Mouse (Mus musculus): ENCODE measurements around the gene Gm4707. TPM values are rescaled to one million over a fixed set of nuclear protein-coding genes. Genes with fewer than 3 reads are reported as not detected.
"Not testable (repeated sequence)": the region's sequence is repeated elsewhere in the genome, so short reads cannot be mapped to it uniquely, and the experiment has no call there.

The Gm4707 gene
- polyA plus RNA-seq, 1 experiment: 0.10 TPM

DNA sequence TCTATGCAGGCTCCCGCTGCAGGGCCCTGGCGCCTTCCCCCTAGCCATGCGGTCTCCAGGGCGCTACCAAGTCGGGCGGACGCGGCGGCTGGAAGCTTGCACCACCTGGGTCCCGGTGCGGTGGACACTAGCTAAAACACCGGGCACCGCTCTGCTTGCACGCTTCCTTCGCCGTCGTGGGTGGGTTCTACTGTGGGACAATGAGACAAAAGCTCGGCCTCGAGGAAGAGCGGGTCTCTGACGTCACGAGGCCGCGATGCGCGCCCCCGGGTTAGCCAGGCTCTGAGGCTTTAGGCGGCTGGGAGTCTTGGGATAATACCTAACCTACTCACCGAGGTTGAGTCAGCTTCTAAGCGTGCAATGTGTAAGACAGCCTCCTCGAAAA lies 16.0 kb upstream of the Gm4707 start:
- Histone ChIP-seq H3K36me3 (ENCODE audit: control insufficient read depth, insufficient read depth) (no peaks in the 10 kb centered on the region), H3K4me3 (peak overlapping the region; percentile 63), H3K27me3 (ENCODE audit: control insufficient read depth, insufficient read depth, insufficient read length) (no peaks in the 10 kb centered on the region), H3K4me2 (ENCODE audit: low read depth) (peak overlapping the region; percentile 84), H3K79me2 (ENCODE audit: control insufficient read depth, insufficient read depth) (peaks cover 41% of the 10 kb centered on the region), H3ac (ENCODE audit: control insufficient read depth, insufficient read length) (peak overlapping the region; percentile 98)
- TF ChIP-seq POLR2AphosphoS2 (IDR thresholded peaks at IDR 0.05; ENCODE audit: insufficient read length, low read depth): no peak
- TF ChIP-seq MAX (IDR thresholded peaks at IDR 0.05; ENCODE audit: low read depth): no peak
- no peak for TF ChIP-seq E2F4 (IDR thresholded peaks at IDR 0.05; ENCODE audit: insufficient read depth)
- TF ChIP-seq MYOD1 (IDR thresholded peaks at IDR 0.05; ENCODE audit: control insufficient read depth in 1 of 3, insufficient read length in 2 of 3, low read depth in 2 of 3): no peak
- no peak for TF ChIP-seq USF1 (IDR thresholded peaks at IDR 0.05; ENCODE audit: low read depth)
- no peak for TF ChIP-seq TCF3 (IDR thresholded peaks at IDR 0.05; ENCODE audit: insufficient read length, low read depth)
- TF ChIP-seq POLR2A (IDR thresholded peaks at IDR 0.05; ENCODE audit: insufficient read length, low read depth): no peak
- no peak for TF ChIP-seq MYOG (IDR thresholded peaks at IDR 0.05; ENCODE audit: control insufficient read depth in 1 of 3, insufficient read depth in 1 of 3, insufficient read length in 2 of 3, low read depth in 2 of 3)
- no peak for TF ChIP-seq REST (IDR thresholded peaks at IDR 0.05; ENCODE audit: insufficient read depth, insufficient read length)
- no peak for TF ChIP-seq SRF (IDR thresholded peaks at IDR 0.05; ENCODE audit: control insufficient read depth, insufficient read length, low read depth)
- TF ChIP-seq CEBPB (IDR thresholded peaks at IDR 0.05; ENCODE audit: insufficient read depth, poor library complexity, severe bottlenecking): no peak
- TF ChIP-seq TCF12 (IDR thresholded peaks at IDR 0.05; ENCODE audit: insufficient read depth, poor library complexity, severe bottlenecking): no peak

DNA sequence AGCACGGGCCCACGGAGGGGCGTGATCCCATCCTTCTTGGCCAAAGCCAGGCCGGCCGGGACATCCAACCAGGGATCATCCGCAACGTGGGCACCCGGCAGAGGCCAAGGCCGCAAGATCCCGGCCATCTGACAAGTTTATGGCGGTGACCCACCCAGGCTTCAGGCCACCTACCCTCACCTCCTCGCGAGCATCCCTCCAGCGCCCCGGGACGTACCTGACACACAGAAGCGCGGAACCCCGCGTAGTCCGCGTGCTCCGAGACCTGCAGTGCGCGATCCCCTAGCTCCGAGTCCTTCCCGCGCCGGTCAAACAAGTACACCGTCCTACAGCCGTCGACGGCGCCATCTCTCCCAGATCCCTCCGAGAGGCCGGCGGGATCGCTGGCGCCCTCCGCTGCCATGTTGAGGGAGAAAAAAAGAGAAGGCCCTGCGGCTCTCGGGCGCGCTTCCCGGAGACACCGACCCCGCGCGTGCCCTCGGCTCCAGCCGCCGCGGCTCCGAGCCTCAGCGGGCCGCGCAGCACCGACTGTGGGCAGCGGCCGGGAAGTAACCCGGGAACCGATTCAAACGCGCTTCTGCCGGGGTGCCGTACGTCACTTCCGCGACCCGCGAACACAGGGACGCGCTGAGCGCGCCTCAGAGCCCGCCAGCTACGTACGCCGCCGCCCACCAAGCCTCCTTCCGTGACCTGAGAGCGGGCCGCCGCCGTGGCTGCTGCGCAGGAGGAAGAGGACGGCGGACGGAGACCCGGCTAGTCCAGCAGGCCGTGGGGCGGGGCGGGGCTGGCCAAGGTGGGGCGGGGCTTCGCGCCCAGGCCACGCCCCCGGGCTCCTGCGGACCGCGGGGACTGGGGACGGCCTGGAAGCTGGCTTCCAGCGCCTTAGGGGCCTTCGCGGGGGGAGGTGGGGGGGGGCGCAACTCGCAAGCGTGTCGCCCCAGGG lies 15.3 kb upstream of the Gm4707 start, which contains the start of gene Smchd1:
Gene Smchd1 (minus strand): TSS at position 582 of the 943 bp plus-strand sequence.
- Histone ChIP-seq H3K79me2 (ENCODE audit: control insufficient read depth, insufficient read depth) (peaks cover 48% of the 10 kb centered on the region), H3K4me2 (ENCODE audit: low read depth) (peak within 1 kb of the TSS; percentile 84), H3K27me3 (ENCODE audit: control insufficient read depth, insufficient read depth, insufficient read length) (no peaks in the 10 kb centered on the region), H3ac (ENCODE audit: control insufficient read depth, insufficient read length) (peak within 1 kb of the TSS; percentile 98), H3K4me3 (peak within 1 kb of the TSS; percentile 63), H3K36me3 (ENCODE audit: control insufficient read depth, insufficient read depth) (no peaks in the 10 kb centered on the region)
- TF ChIP-seq MAX (IDR thresholded peaks at IDR 0.05; ENCODE audit: low read depth) (no peak), REST (IDR thresholded peaks at IDR 0.05; ENCODE audit: insufficient read depth, insufficient read length) (no peak), POLR2AphosphoS2 (IDR thresholded peaks at IDR 0.05; ENCODE audit: insufficient read length, low read depth) (peak; percentile 67), CEBPB (IDR thresholded peaks at IDR 0.05; ENCODE audit: insufficient read depth, poor library complexity, severe bottlenecking) (no peak), MYOD1 (IDR thresholded peaks at IDR 0.05; ENCODE audit: control insufficient read depth in 1 of 3, insufficient read length in 2 of 3, low read depth in 2 of 3) (no peak), USF1 (IDR thresholded peaks at IDR 0.05; ENCODE audit: low read depth) (no peak), TCF3 (IDR thresholded peaks at IDR 0.05; ENCODE audit: insufficient read length, low read depth) (no peak), TCF12 (IDR thresholded peaks at IDR 0.05; ENCODE audit: insufficient read depth, poor library complexity, severe bottlenecking) (no peak), SRF (IDR thresholded peaks at IDR 0.05; ENCODE audit: control insufficient read depth, insufficient read length, low read depth) (no peak), POLR2A (IDR thresholded peaks at IDR 0.05; ENCODE audit: insufficient read length, low read depth) (peak; percentile 80), MYOG (IDR thresholded peaks at IDR 0.05; ENCODE audit: control insufficient read depth in 1 of 3, insufficient read depth in 1 of 3, insufficient read length in 2 of 3, low read depth in 2 of 3) (no peak), E2F4 (IDR thresholded peaks at IDR 0.05; ENCODE audit: insufficient read depth) (peak; percentile 76)

DNA sequence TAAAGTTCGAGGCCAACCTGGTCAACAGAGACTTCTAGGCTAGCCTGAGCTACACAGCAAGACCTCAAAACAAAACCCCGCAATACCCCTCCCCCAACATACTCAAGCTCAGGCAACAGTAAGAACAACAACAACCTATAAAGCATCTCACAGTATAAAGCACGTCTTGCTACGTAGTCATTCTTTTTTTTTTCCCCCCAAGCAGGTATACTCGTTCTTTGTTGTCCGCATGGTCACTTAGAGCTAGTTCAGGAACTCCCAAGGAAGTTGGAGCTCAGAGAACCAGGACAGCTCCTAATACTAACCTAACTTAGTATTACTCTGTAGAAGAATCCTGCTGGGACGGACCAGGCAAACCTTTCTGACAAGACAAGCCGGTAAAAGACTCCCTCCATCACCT lies 14.4 kb upstream of the Gm4707 start:
- Histone ChIP-seq H3ac (ENCODE audit: control insufficient read depth, insufficient read length) (peak overlapping the region; percentile 98), H3K4me2 (ENCODE audit: low read depth) (peak overlapping the region; percentile 78), H3K4me3 (peak overlapping the region; percentile 63), H3K27me3 (ENCODE audit: control insufficient read depth, insufficient read depth, insufficient read length) (no peaks in the 10 kb centered on the region), H3K79me2 (ENCODE audit: control insufficient read depth, insufficient read depth) (peaks cover 57% of the 10 kb centered on the region), H3K36me3 (ENCODE audit: control insufficient read depth, insufficient read depth) (no peaks in the 10 kb centered on the region)
- TF ChIP-seq E2F4 (IDR thresholded peaks at IDR 0.05; ENCODE audit: insufficient read depth): no peak

DNA sequence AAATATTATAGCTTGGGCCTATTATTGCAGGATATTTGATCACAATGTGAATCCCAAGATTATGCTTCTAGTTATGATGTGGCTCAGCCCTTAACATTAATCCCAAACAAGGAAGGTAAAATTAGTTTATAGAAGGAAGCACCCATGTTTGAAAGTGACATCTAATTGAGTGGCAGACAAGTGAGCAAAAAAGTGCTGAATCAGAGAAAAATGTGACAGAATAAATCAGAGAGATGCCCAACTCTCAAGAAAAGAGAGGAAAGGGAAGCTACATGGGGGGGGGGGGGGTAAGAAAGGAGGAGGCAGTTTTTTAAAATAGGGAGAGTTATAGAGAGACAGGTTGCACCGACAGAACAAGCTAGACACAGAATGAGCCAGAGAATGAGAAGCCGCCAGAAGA lies 11.5 kb upstream of the Gm4707 start:
- Histone ChIP-seq H3K27me3 (ENCODE audit: control insufficient read depth, insufficient read depth, insufficient read length) (no peaks in the 10 kb centered on the region), H3K4me2 (ENCODE audit: low read depth) (no peak overlapping the region), H3K4me3 (no peak overlapping the region), H3ac (ENCODE audit: control insufficient read depth, insufficient read length) (no peak overlapping the region), H3K79me2 (ENCODE audit: control insufficient read depth, insufficient read depth) (peaks cover 86% of the 10 kb centered on the region), H3K36me3 (ENCODE audit: control insufficient read depth, insufficient read depth) (no peaks in the 10 kb centered on the region)
- no peak for TF ChIP-seq MAX (IDR thresholded peaks at IDR 0.05; ENCODE audit: low read depth)
- TF ChIP-seq CEBPB (IDR thresholded peaks at IDR 0.05; ENCODE audit: insufficient read depth, poor library complexity, severe bottlenecking): no peak
- no peak for TF ChIP-seq TCF12 (IDR thresholded peaks at IDR 0.05; ENCODE audit: insufficient read depth, poor library complexity, severe bottlenecking)
- TF ChIP-seq REST (IDR thresholded peaks at IDR 0.05; ENCODE audit: insufficient read depth, insufficient read length): no peak

DNA sequence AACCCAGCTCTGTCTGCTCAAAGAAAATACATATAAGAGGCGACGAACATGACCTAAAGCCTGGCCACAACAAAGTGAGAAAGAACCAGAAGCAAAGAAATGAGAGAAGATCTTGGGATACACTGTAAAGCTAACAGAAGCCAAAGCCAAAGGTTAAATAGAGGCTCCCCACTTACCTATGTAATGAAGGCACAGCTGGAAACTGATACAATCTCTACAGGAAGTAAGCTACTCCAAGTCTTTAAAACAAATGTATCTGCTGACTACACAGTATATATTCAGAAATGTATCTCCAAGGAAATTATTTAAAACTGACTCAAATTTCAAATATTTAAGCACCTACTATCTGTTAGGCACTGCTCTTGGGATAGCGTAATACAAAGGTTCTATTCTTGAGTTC lies 594 bp upstream of the Gm4707 start:
- Histone ChIP-seq H3K79me2 (ENCODE audit: control insufficient read depth, insufficient read depth) (peaks cover 36% of the 10 kb centered on the region), H3ac (ENCODE audit: control insufficient read depth, insufficient read length) (no peak overlapping the region), H3K27me3 (ENCODE audit: control insufficient read depth, insufficient read depth, insufficient read length) (no peaks in the 10 kb centered on the region), H3K4me2 (ENCODE audit: low read depth) (no peak overlapping the region), H3K4me3 (no peak overlapping the region), H3K36me3 (ENCODE audit: control insufficient read depth, insufficient read depth) (peaks cover 4% of the 10 kb centered on the region)
- no peak for TF ChIP-seq TCF3 (IDR thresholded peaks at IDR 0.05; ENCODE audit: insufficient read length, low read depth)
- no peak for TF ChIP-seq E2F4 (IDR thresholded peaks at IDR 0.05; ENCODE audit: insufficient read depth)
- no peak for TF ChIP-seq POLR2A (IDR thresholded peaks at IDR 0.05; ENCODE audit: insufficient read length, low read depth)
- TF ChIP-seq MYOG (IDR thresholded peaks at IDR 0.05; ENCODE audit: control insufficient read depth in 1 of 3, insufficient read depth in 1 of 3, insufficient read length in 2 of 3, low read depth in 2 of 3): no peak
- TF ChIP-seq TCF12 (IDR thresholded peaks at IDR 0.05; ENCODE audit: insufficient read depth, poor library complexity, severe bottlenecking): no peak
- TF ChIP-seq MYOD1 (IDR thresholded peaks at IDR 0.05; ENCODE audit: control insufficient read depth in 1 of 3, insufficient read length in 2 of 3, low read depth in 2 of 3): no peak
- no peak for TF ChIP-seq CEBPB (IDR thresholded peaks at IDR 0.05; ENCODE audit: insufficient read depth, poor library complexity, severe bottlenecking)
- TF ChIP-seq SRF (IDR thresholded peaks at IDR 0.05; ENCODE audit: control insufficient read depth, insufficient read length, low read depth): no peak
- TF ChIP-seq REST (IDR thresholded peaks at IDR 0.05; ENCODE audit: insufficient read depth, insufficient read length): no peak
- TF ChIP-seq POLR2AphosphoS2 (IDR thresholded peaks at IDR 0.05; ENCODE audit: insufficient read length, low read depth): no peak
- TF ChIP-seq USF1 (IDR thresholded peaks at IDR 0.05; ENCODE audit: low read depth): no peak

DNA sequence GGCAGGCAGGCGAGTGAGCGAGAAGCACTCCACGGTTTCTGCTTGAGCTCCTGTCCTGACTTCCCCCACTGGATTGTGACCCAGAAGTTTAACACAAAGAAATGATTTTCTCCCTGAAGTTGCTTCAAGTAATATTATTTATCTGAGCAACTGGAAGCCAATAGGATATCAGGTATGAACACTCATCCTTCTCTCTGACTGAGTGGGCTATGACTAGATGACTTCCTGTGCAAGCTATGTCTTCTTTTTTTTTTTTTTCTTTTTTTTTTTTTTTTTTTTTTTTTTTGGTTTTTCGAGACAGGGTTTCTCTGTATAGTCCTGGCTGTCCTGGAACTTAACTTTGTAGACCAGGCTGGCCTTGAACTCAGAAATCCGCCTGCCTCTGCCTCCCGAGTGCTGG lies 2.4 kb downstream of the Gm4707 start:
- H3K4me2 ChIP-seq (ENCODE audit: low read depth); H3K27me3 ChIP-seq (ENCODE audit: control insufficient read depth, insufficient read depth, insufficient read length); H3ac ChIP-seq (ENCODE audit: control insufficient read depth, insufficient read length); H3K4me3 ChIP-seq; H3K36me3 ChIP-seq (ENCODE audit: control insufficient read depth, insufficient read depth): not testable (repeated sequence)
- H3K79me2 ChIP-seq (ENCODE audit: control insufficient read depth, insufficient read depth): peaks cover 25% of the 10 kb centered on the region

Data from myocyte (in vitro differentiated cells).